Mouse (Mus musculus) kidney, embryonic 14.5 days (tissue): ENCODE data around the gene Asic4. TPM values are rescaled to one million over a fixed set of nuclear protein-coding genes. Genes with fewer than 3 reads are reported as not detected.

Experiments
- polyA plus RNA-seq: library from polyadenylated mRNA; unstranded; fragments of >200 nt; fragmentation: Nextera tagmentation; extraction: Ambion mirVana; gene quantifications from 2 replicates; pipeline ENCODE4 v1.2.1, GENCODE M21; 2014

Asic4 gene
- polyA plus RNA-seq, 1 experiment from 2014 or later, result 0.32 TPM

Other genes starting within 250 kb of the Asic4 start
- gene Glb1l, start 239.6 kb upstream of the Asic4 start, polyA plus RNA-seq, result 18.1 and 34.4 TPM in 2 replicates
- 125 and 129 TPM in 2 replicates for gene Stk16, start 239.6 kb upstream of the Asic4 start, polyA plus RNA-seq
- 31.6 and 32.1 TPM in 2 replicates for gene Tuba4a, start 230.6 kb upstream of the Asic4 start, polyA plus RNA-seq
- gene A630095N17Rik, start 218.3 kb upstream of the Asic4 start, polyA plus RNA-seq, result not detected in 2 replicates
- 13.2 and 14.4 TPM in 2 replicates for gene Dnajb2, start 214.0 kb upstream of the Asic4 start, polyA plus RNA-seq
- gene Ptprn, start 185.9 kb upstream of the Asic4 start, polyA plus RNA-seq, result 0.08 TPM in 1 of 2 replicates, not detected in the other
- gene Resp18, start 172.0 kb upstream of the Asic4 start, polyA plus RNA-seq, result not detected in 2 replicates
- gene Dnpep, start 132.4 kb upstream of the Asic4 start, polyA plus RNA-seq, result 146 and 150 TPM in 2 replicates
- 41.5 and 51.6 TPM in 2 replicates for gene Des, start 90.1 kb upstream of the Asic4 start, polyA plus RNA-seq
- 39.6 and 43.5 TPM in 2 replicates for gene Speg, start 75.1 kb upstream of the Asic4 start, polyA plus RNA-seq
- gene Gmppa, start 14.5 kb upstream of the Asic4 start, polyA plus RNA-seq, result 65.2 and 67.6 TPM in 2 replicates
- 37.1 and 41.4 TPM in 2 replicates for gene Chpf, start 28.9 kb downstream of the Asic4 start, polyA plus RNA-seq
- gene Tmem198, start 29.1 kb downstream of the Asic4 start, polyA plus RNA-seq, result 0.62 and 1.1 TPM in 2 replicates
- gene Obsl1, start 56.0 kb downstream of the Asic4 start, polyA plus RNA-seq, result 79.8 and 83.2 TPM in 2 replicates
- 2.7 and 3.0 TPM in 2 replicates for gene Inha, start 56.6 kb downstream of the Asic4 start, polyA plus RNA-seq
- 15.3 and 22.0 TPM in 2 replicates for gene Stk11ip, start 71.1 kb downstream of the Asic4 start, polyA plus RNA-seq
- 14.4 and 18.8 TPM in 2 replicates for gene Slc4a3, start 95.8 kb downstream of the Asic4 start, polyA plus RNA-seq